Mouse (Mus musculus): ENCODE measurements at regions not wholly inside any gene's neighbourhood (a gene's known extent, or its start where the extent isn't known, plus 50 kb on each side); places are given as distances from the start of the nearest gene placed in this dataset.

DNA sequence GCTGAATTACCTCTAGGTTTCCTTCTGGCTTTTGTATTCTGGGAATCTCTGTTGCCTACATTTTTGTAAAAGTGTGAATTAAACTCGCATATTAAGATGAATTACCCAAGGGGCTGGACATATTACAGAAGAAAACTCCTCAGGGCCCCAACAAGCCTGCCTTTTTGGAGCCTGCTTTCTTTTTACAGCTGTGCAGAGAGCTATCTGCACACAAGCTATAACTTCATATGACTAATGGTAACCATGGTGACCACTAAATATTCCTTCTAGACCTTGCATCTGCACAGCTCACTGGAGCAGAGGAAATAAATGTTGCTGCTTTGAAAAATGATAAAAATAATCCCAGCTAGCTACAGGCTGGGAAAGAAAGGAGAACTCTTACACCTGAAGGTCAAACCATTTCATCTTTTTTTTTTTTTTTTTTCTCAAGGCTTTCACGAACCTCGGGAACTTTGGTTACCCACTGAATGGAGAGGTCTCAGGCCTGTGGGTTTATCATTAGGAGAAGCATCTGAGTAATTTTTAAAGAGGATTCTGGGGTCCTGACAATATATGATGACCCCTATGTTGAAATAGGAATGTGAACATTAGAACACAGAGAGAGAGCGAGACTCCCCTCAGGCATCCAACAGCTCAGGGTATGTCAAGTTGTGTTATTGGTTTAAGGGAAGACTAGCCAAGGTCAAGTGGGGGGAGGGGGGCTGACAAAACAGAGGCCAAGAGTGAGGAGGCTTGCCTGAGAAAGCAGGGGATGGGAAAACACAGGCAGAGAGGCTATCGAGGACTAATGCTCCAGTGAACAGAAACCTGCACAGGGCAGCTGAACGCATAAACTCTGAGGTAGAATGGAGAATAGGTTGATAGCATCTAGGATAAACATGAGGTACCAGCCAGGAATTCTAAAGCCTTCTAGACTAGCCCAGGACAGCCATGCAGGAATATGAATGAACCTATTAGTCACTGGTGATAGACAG is 188.4 kb downstream of the Phlda1 start:
- Histone ChIP-seq H3K27me3 (replicated peaks) (no peaks in the 10 kb centered on the region), H3K9ac (ENCODE audit: insufficient read depth, low read depth) (no peak overlapping the region), H3K4me1 (ENCODE audit: control insufficient read depth in 1 of 2, insufficient read depth in 2 of 2) (no peaks in the 10 kb centered on the region), H3K36me3 (replicated peaks in 1 of 2; ENCODE audit: control insufficient read depth in 1 of 2, insufficient read depth in 1 of 2, low read length in 1 of 2) (no peaks in the 10 kb centered on the region), H3K9me3 (replicated peaks; ENCODE audit: low read length) (peaks cover 2% of the 10 kb centered on the region), H3K79me2 (replicated peaks; ENCODE audit: control insufficient read depth, extremely low read depth, insufficient read depth, poor library complexity, severe bottlenecking) (no peaks in the 10 kb centered on the region), H3K4me2 (ENCODE audit: insufficient read depth, low read depth, poor library complexity, severe bottlenecking) (no peak overlapping the region), H3K27ac (ENCODE audit: insufficient read depth, low read depth) (no peak overlapping the region), H3K4me3 (replicated peaks in 1 of 3; ENCODE audit: low read depth in 2 of 3, low read length in 2 of 3, poor library complexity in 1 of 3) (no peak overlapping the region)
- in situ Hi-C loops (cut with MboI; ENCODE audit: low pct_ligation_motif_present, low pct_unique_long_range_greater_than_20kb, low sequenced_read_pairs), result no loop called here
- no peak for TF ChIP-seq E2F4 (IDR thresholded peaks at IDR 0.05; ENCODE audit: insufficient replicate concordance, low read depth, low read length)
- no peak for TF ChIP-seq TCF12 (IDR thresholded peaks at IDR 0.05; ENCODE audit: low read depth, low read length)
- no peak for TF ChIP-seq TBP (conservative IDR thresholded peaks at IDR 0.05; ENCODE audit: low read depth, low read length)
- TF ChIP-seq MAZ (IDR thresholded peaks at IDR 0.05; ENCODE audit: low read depth, low read length), result no peak
- dilution Hi-C loops (cut with MboI; ENCODE audit: extremely low pct_ligation_motif_present, extremely low pct_unique_long_range_greater_than_20kb, low sequenced_read_pairs), result no loop called here
- DNase-seq (ENCODE audit: extremely low read depth), result no peak

DNA sequence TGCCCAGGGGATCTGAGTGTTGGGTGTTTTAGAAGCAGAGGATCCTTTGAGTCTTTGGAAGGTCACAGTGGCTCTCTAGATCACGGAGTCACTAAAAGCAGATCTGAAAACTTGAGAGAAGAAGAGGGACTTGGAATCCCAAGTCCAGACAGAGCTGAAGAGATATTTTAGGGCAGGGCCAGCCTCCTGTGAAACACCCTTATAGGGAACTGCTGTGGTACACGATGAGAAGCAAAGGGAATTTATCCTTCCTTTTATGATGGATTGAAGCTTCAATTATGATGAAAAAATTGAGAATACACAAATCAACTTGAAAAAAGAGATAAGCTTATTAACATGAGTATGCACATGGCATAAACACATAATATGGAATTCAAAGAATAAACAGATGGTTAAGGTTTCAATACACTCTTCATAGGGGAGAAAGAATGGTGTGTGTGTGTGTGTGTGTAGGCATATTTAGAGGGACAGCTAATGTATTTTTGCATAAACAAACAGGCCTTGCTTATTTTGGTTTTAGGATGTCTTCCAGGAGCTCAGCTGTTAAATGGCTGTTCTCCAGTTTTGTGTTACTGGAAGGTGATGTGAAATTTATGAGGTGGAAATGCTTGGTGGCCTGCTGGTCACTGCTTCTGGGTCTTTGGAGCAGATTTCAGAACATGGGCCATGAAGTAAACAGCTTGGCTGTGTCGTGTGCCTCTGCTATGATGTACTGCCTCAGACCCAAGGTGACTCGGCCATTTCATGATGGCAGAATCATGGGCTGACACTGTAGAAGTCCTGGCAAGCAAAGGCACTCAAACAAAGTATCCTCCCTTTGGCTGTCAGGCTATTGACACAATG is 190.1 kb downstream of the Phlda1 start:
- dilution Hi-C loops (cut with MboI; ENCODE audit: extremely low pct_ligation_motif_present, extremely low pct_unique_long_range_greater_than_20kb, low sequenced_read_pairs), result no loop called here
- no peak overlapping the region for H3K4me3 ChIP-seq (replicated peaks in 1 of 3; ENCODE audit: low read depth in 2 of 3, low read length in 2 of 3, poor library complexity in 1 of 3)
- H3K4me1 ChIP-seq (ENCODE audit: control insufficient read depth in 1 of 2, insufficient read depth in 2 of 2), result no peaks in the 10 kb centered on the region

DNA sequence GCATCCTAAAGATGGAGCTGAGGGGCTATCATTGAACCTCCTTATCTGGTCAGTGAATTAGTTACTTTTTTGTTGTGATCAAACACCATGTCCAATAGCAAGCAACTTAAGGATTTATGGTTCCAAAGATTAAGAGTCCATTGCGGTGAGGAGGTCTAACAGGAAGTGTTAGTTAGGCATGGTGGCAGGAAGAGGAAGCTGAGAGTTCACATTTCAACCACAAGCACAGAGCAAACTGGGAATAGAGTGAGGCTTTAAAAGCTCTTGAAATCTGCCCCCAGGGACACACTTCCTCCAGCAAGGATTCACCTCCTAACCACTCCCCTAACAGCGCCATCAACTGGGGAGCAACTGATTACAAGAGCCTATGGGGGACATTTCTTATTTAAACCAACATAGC is 190.9 kb downstream of the Phlda1 start:
- Histone ChIP-seq H3K79me2 (replicated peaks; ENCODE audit: control insufficient read depth, extremely low read depth, insufficient read depth, poor library complexity, severe bottlenecking) (no peaks in the 10 kb centered on the region), H3K4me3 (replicated peaks in 1 of 3; ENCODE audit: low read depth in 2 of 3, low read length in 2 of 3, poor library complexity in 1 of 3) (no peak overlapping the region), H3K9me3 (replicated peaks; ENCODE audit: low read length) (peaks cover 2% of the 10 kb centered on the region), H3K4me2 (ENCODE audit: insufficient read depth, low read depth, poor library complexity, severe bottlenecking) (no peak overlapping the region), H3K27me3 (replicated peaks) (no peaks in the 10 kb centered on the region), H3K27ac (ENCODE audit: insufficient read depth, low read depth) (no peak overlapping the region), H3K36me3 (replicated peaks in 1 of 2; ENCODE audit: control insufficient read depth in 1 of 2, insufficient read depth in 1 of 2, low read length in 1 of 2) (no peaks in the 10 kb centered on the region), H3K9ac (ENCODE audit: insufficient read depth, low read depth) (no peak overlapping the region), H3K4me1 (ENCODE audit: control insufficient read depth in 1 of 2, insufficient read depth in 2 of 2) (no peaks in the 10 kb centered on the region)
- DNase-seq (ENCODE audit: extremely low read depth), result no peak
- in situ Hi-C loops (cut with MboI; ENCODE audit: low pct_ligation_motif_present, low pct_unique_long_range_greater_than_20kb, low sequenced_read_pairs), result no loop called here
- dilution Hi-C loops (cut with MboI; ENCODE audit: extremely low pct_ligation_motif_present, extremely low pct_unique_long_range_greater_than_20kb, low sequenced_read_pairs), result no loop called here
- no peak for TF ChIP-seq ETS1 (conservative IDR thresholded peaks at IDR 0.05; ENCODE audit: low read depth, low read length)
- TF ChIP-seq SIN3A (IDR thresholded peaks at IDR 0.05; ENCODE audit: low read length), result no peak
- no peak for TF ChIP-seq POLR2AphosphoS2 (IDR thresholded peaks at IDR 0.05; ENCODE audit: low read depth, low read length)
- TF ChIP-seq USF1 (IDR thresholded peaks at IDR 0.05; ENCODE audit: low read depth, low read length), result no peak
- no peak for TF ChIP-seq JUN (IDR thresholded peaks at IDR 0.05; ENCODE audit: insufficient read depth, low read depth, low read length)
- no peak for TF ChIP-seq IRF4 (IDR thresholded peaks at IDR 0.05; ENCODE audit: low read depth, low read length)
- no peak for TF ChIP-seq TBP (conservative IDR thresholded peaks at IDR 0.05; ENCODE audit: low read depth, low read length)
- TF ChIP-seq GABPA (IDR thresholded peaks at IDR 0.05; ENCODE audit: insufficient replicate concordance, low read depth, low read length), result no peak
- no peak for TF ChIP-seq HCFC1 (IDR thresholded peaks at IDR 0.05; ENCODE audit: low read depth, low read length)
- TF ChIP-seq MAX (IDR thresholded peaks at IDR 0.05; ENCODE audit: low read length), result no peak
- TF ChIP-seq SMC3 (IDR thresholded peaks at IDR 0.05; ENCODE audit: low read depth, low read length), result no peak
- no peak for TF ChIP-seq ZKSCAN1 (IDR thresholded peaks at IDR 0.05; ENCODE audit: borderline replicate concordance, low read depth, low read length)
- TF ChIP-seq ELF1 (IDR thresholded peaks at IDR 0.05; ENCODE audit: low read depth, low read length), result no peak
- no peak for TF ChIP-seq ZMIZ1 (IDR thresholded peaks at IDR 0.05; ENCODE audit: low read depth, low read length)

More for the DNA sequence above, 190.1 kb downstream of the Phlda1 start:
- TF ChIP-seq MAFK (IDR thresholded peaks at IDR 0.05; ENCODE audit: insufficient replicate concordance, low read length) (no peak), ZMIZ1 (IDR thresholded peaks at IDR 0.05; ENCODE audit: low read depth, low read length) (no peak), MAX (IDR thresholded peaks at IDR 0.05; ENCODE audit: low read length) (no peak), CHD2 (IDR thresholded peaks at IDR 0.05; ENCODE audit: low read length) (no peak), RAD21 (IDR thresholded peaks at IDR 0.05; ENCODE audit: low read depth, low read length) (no peak), ZC3H11A (IDR thresholded peaks at IDR 0.05; ENCODE audit: low read depth, low read length) (no peak), ZKSCAN1 (IDR thresholded peaks at IDR 0.05; ENCODE audit: borderline replicate concordance, low read depth, low read length) (no peak), UBTF (IDR thresholded peaks at IDR 0.05; ENCODE audit: low read depth, low read length) (no peak), NRF1 (IDR thresholded peaks at IDR 0.05; ENCODE audit: low read depth, low read length) (no peak), ZNF384 (IDR thresholded peaks at IDR 0.05; ENCODE audit: low read depth, low read length) (no peak), KAT2A (IDR thresholded peaks at IDR 0.05; ENCODE audit: insufficient replicate concordance, low read length) (no peak)
- Histone ChIP-seq H3K9ac (ENCODE audit: insufficient read depth, low read depth) (no peak overlapping the region), H3K27me3 (replicated peaks) (no peaks in the 10 kb centered on the region), H3K79me2 (replicated peaks; ENCODE audit: control insufficient read depth, extremely low read depth, insufficient read depth, poor library complexity, severe bottlenecking) (no peaks in the 10 kb centered on the region), H3K27ac (ENCODE audit: insufficient read depth, low read depth) (no peak overlapping the region), H3K9me3 (replicated peaks; ENCODE audit: low read length) (peaks cover 2% of the 10 kb centered on the region), H3K4me2 (ENCODE audit: insufficient read depth, low read depth, poor library complexity, severe bottlenecking) (no peak overlapping the region), H3K36me3 (replicated peaks in 1 of 2; ENCODE audit: control insufficient read depth in 1 of 2, insufficient read depth in 1 of 2, low read length in 1 of 2) (no peaks in the 10 kb centered on the region)
- in situ Hi-C loops (cut with MboI; ENCODE audit: low pct_ligation_motif_present, low pct_unique_long_range_greater_than_20kb, low sequenced_read_pairs), result no loop called here
- DNase-seq (ENCODE audit: extremely low read depth), result no peak
